Mouse (Mus musculus) CH12.LX (cell line): ENCODE data around the gene Hoxa7. TPM values are rescaled to one million over a fixed set of nuclear protein-coding genes. Genes with fewer than 3 reads are reported as not detected.

Experiments
- DNase-seq: peaks from one replicate; pipeline ENCODE4 v3.0.0-alpha.2; 2013; ENCODE audit errors: extremely low read depth
- H3K27ac ChIP-seq: 2 replicates; pipeline ENCODE4 v1.5.1; 2012; ENCODE audit warnings: low read depth, mild to moderate bottlenecking, control low read depth, moderate library complexity; ENCODE audit not compliant: insufficient read depth
- H3K27me3 ChIP-seq: replicated peaks from 2 replicates; pipeline ENCODE3; 2012; ENCODE audit warnings: inconsistent platforms
- H3K36me3 ChIP-seq, 2 experiments: replicated peaks in 1 of 2; 2 replicates each; pipeline versions ENCODE3 to v1.6.1; 2012; ENCODE audit warnings: inconsistent platforms in 1 of 2, low read length in 1 of 2, mild to moderate bottlenecking in 1 of 2, mixed read lengths in 1 of 2, moderate library complexity in 1 of 2; ENCODE audit not compliant: control insufficient read depth in 1 of 2, insufficient read depth in 1 of 2
- H3K4me1 ChIP-seq, 2 experiments: 2 replicates each; pipeline ENCODE4 v1.6.1; 2012; ENCODE audit warnings: inconsistent platforms in 1 of 2, moderate library complexity in 1 of 2; ENCODE audit not compliant: insufficient read depth in 2 of 2, control insufficient read depth in 1 of 2
- H3K4me2 ChIP-seq: 2 replicates; pipeline ENCODE4 v1.6.1; 2012; ENCODE audit warnings: low read depth, mild to moderate bottlenecking, control low read depth; ENCODE audit not compliant: poor library complexity, insufficient read depth, severe bottlenecking
- H3K4me3 ChIP-seq, 3 experiments: fragments of 150-350 bp in 1 of 3; sonication (generic) in 1 of 3; replicated peaks in 1 of 3; 2 replicates each; pipeline versions ENCODE3 to v1.5.1; 2011 to 2012; ENCODE audit warnings: low read depth in 2 of 3, low read length in 2 of 3, mild to moderate bottlenecking in 2 of 3, moderate library complexity in 2 of 3, control low read depth in 1 of 3, improper control_type of control experiment in 1 of 3, inconsistent platforms in 1 of 3, mixed read lengths in 1 of 3; ENCODE audit not compliant: poor library complexity in 1 of 3
- H3K79me2 ChIP-seq: replicated peaks from 2 replicates; pipeline ENCODE4 v1.6.1; 2012; ENCODE audit warnings: mild to moderate bottlenecking, moderate library complexity; ENCODE audit not compliant: control insufficient read depth, poor library complexity, insufficient read depth, severe bottlenecking; ENCODE audit errors: extremely low read depth
- H3K9ac ChIP-seq: 2 replicates; pipeline ENCODE4 v1.6.1; 2012; ENCODE audit warnings: low read depth, mild to moderate bottlenecking, control low read depth, moderate library complexity; ENCODE audit not compliant: insufficient read depth
- H3K9me3 ChIP-seq: replicated peaks from 2 replicates; pipeline ENCODE3; 2012; ENCODE audit warnings: low read length, inconsistent platforms, mixed read lengths
- BHLHE40 ChIP-seq: IDR thresholded peaks from 2 replicates; pipeline ENCODE4 v1.6.1; 2011; ENCODE audit warnings: mild to moderate bottlenecking, low read depth, low read length, improper control_type of control experiment
- CHD1 ChIP-seq: IDR thresholded peaks from 2 replicates; pipeline ENCODE4 v1.6.1; 2012; ENCODE audit warnings: low read depth, low read length, improper control_type of control experiment, inconsistent platforms
- CHD2 ChIP-seq: IDR thresholded peaks from 2 replicates; pipeline ENCODE4 v1.6.1; 2011; ENCODE audit warnings: low read length, improper control_type of control experiment
- CTCF ChIP-seq, 2 experiments: IDR thresholded peaks in 1 of 2; conservative IDR thresholded peaks in 1 of 2; 2 replicates each; pipeline ENCODE4 v1.5.1; 2011 to 2012; ENCODE audit warnings: low read depth in 2 of 2, low read length in 2 of 2, improper control_type of control experiment in 1 of 2, inconsistent platforms in 1 of 2, mild to moderate bottlenecking in 1 of 2, moderate library complexity in 1 of 2
- ELF1 ChIP-seq: IDR thresholded peaks from 2 replicates; pipeline ENCODE4 v1.6.1; 2014; ENCODE audit warnings: low read depth, mild to moderate bottlenecking, inconsistent platforms, low read length, improper control_type of control experiment
- ETS1 ChIP-seq: conservative IDR thresholded peaks from 2 replicates; pipeline ENCODE4 v1.6.1; 2012; ENCODE audit warnings: low read depth, mild to moderate bottlenecking, inconsistent platforms, low read length, improper control_type of control experiment, moderate library complexity
- HCFC1 ChIP-seq: IDR thresholded peaks from 2 replicates; pipeline ENCODE4 v1.6.1; 2012; ENCODE audit warnings: low read depth, mild to moderate bottlenecking, inconsistent platforms, low read length, improper control_type of control experiment
- IRF4 ChIP-seq: IDR thresholded peaks from 2 replicates; pipeline ENCODE4 v1.6.1; 2014; ENCODE audit warnings: low read depth, mild to moderate bottlenecking, inconsistent platforms, low read length, improper control_type of control experiment
- JUND ChIP-seq: conservative IDR thresholded peaks from 2 replicates; pipeline ENCODE4 v1.6.1; 2011; ENCODE audit warnings: low read depth, low read length, improper control_type of control experiment
- MAFK ChIP-seq: IDR thresholded peaks from 2 replicates; pipeline ENCODE4 v1.6.1; 2011; ENCODE audit warnings: low read length, improper control_type of control experiment; ENCODE audit not compliant: insufficient replicate concordance
- MAZ ChIP-seq: IDR thresholded peaks from 2 replicates; pipeline ENCODE4 v1.6.1; 2012; ENCODE audit warnings: low read depth, mild to moderate bottlenecking, inconsistent platforms, low read length, improper control_type of control experiment, moderate library complexity
- MXI1 ChIP-seq: IDR thresholded peaks from 2 replicates; pipeline ENCODE4 v1.6.1; 2011; ENCODE audit warnings: mild to moderate bottlenecking, low read depth, low read length, improper control_type of control experiment
- MYC ChIP-seq: IDR thresholded peaks from 2 replicates; pipeline ENCODE4 v1.6.1; 2011; ENCODE audit warnings: low read depth, mild to moderate bottlenecking, improper control_type of control experiment, low read length
- NELFE ChIP-seq: IDR thresholded peaks from 2 replicates; pipeline ENCODE4 v1.6.1; 2011; ENCODE audit warnings: low read depth, low read length, improper control_type of control experiment
- NRF1 ChIP-seq: IDR thresholded peaks from 2 replicates; pipeline ENCODE4 v1.6.1; 2014; ENCODE audit warnings: low read depth, mild to moderate bottlenecking, inconsistent platforms, low read length, improper control_type of control experiment, moderate library complexity
- PAX5 ChIP-seq: IDR thresholded peaks from 2 replicates; pipeline ENCODE4 v1.6.1; 2012; ENCODE audit warnings: low read length, inconsistent platforms, mixed read lengths
- POLR2A ChIP-seq: IDR thresholded peaks from 2 replicates; pipeline ENCODE4 v1.6.1; 2011; ENCODE audit warnings: low read depth, mild to moderate bottlenecking, improper control_type of control experiment, low read length
- POLR2AphosphoS2 ChIP-seq: IDR thresholded peaks from 2 replicates; pipeline ENCODE4 v1.6.1; 2011; ENCODE audit warnings: low read depth, low read length, improper control_type of control experiment
- RAD21 ChIP-seq: IDR thresholded peaks from 2 replicates; pipeline ENCODE4 v1.6.1; 2011; ENCODE audit warnings: low read depth, mild to moderate bottlenecking, low read length, improper control_type of control experiment, moderate library complexity
- RCOR1 ChIP-seq: conservative IDR thresholded peaks from 2 replicates; pipeline ENCODE4 v1.6.1; 2012; ENCODE audit warnings: low read depth, mild to moderate bottlenecking, inconsistent platforms, low read length, improper control_type of control experiment
- SIN3A ChIP-seq: IDR thresholded peaks from 2 replicates; pipeline ENCODE4 v1.6.1; 2012; ENCODE audit warnings: low read length, improper control_type of control experiment, inconsistent platforms
- SMC3 ChIP-seq: IDR thresholded peaks from 2 replicates; pipeline ENCODE4 v1.6.1; 2011; ENCODE audit warnings: low read depth, low read length, improper control_type of control experiment
- TBP ChIP-seq: conservative IDR thresholded peaks from 2 replicates; pipeline ENCODE4 v1.6.1; 2011; ENCODE audit warnings: low read depth, low read length, improper control_type of control experiment
- TCF12 ChIP-seq: IDR thresholded peaks from 2 replicates; pipeline ENCODE4 v1.6.1; 2014; ENCODE audit warnings: low read depth, mild to moderate bottlenecking, inconsistent platforms, low read length, improper control_type of control experiment
- UBTF ChIP-seq: IDR thresholded peaks from 2 replicates; pipeline ENCODE4 v1.6.1; 2012; ENCODE audit warnings: low read depth, mild to moderate bottlenecking, inconsistent platforms, low read length, improper control_type of control experiment, moderate library complexity
- USF1 ChIP-seq: IDR thresholded peaks from 2 replicates; pipeline ENCODE4 v1.6.1; 2014; ENCODE audit warnings: low read depth, mild to moderate bottlenecking, inconsistent platforms, low read length, improper control_type of control experiment
- USF2 ChIP-seq: conservative IDR thresholded peaks from 2 replicates; pipeline ENCODE4 v1.6.1; 2011; ENCODE audit warnings: low read depth, low read length, improper control_type of control experiment
- ZC3H11A ChIP-seq: IDR thresholded peaks from 2 replicates; pipeline ENCODE4 v1.6.1; 2012; ENCODE audit warnings: low read depth, mild to moderate bottlenecking, inconsistent platforms, low read length, improper control_type of control experiment
- ZKSCAN1 ChIP-seq: IDR thresholded peaks from 2 replicates; pipeline ENCODE4 v1.6.1; 2012; ENCODE audit warnings: low read depth, inconsistent platforms, low read length, improper control_type of control experiment, borderline replicate concordance
- ZMIZ1 ChIP-seq: IDR thresholded peaks from 2 replicates; pipeline ENCODE4 v1.6.1; 2012; ENCODE audit warnings: low read depth, mild to moderate bottlenecking, inconsistent platforms, low read length, improper control_type of control experiment
- ZNF384 ChIP-seq: IDR thresholded peaks from 2 replicates; pipeline ENCODE4 v1.6.1; 2012; ENCODE audit warnings: low read depth, low read length, improper control_type of control experiment, inconsistent platforms
- dilution Hi-C: fragments of 300-500 bp; cut with MboI; formaldehyde crosslinking; loops from 2 replicates; pipeline ENCODE4 v1.14.3; 2020; ENCODE audit warnings: low sequenced_read_pairs; ENCODE audit not compliant: extremely low pct_unique_long_range_greater_than_20kb, extremely low pct_ligation_motif_present
- in situ Hi-C: fragments of 300-500 bp; cut with MboI; formaldehyde crosslinking; loops from 3 replicates; pipeline ENCODE4 v1.14.3; 2019; ENCODE audit warnings: low sequenced_read_pairs, low pct_ligation_motif_present, low pct_unique_long_range_greater_than_20kb, mixed read lengths
- polyA plus RNA-seq: library from polyadenylated mRNA; unstranded; fragments of >175 nt; gene quantifications from 2 replicates; pipeline ENCODE4 v1.2.1, GENCODE M21; 2012; ENCODE audit warnings: low read depth; ENCODE audit not compliant: insufficient read length
- total RNA-seq, 2 experiments: library from RNA; depleted of rRNA; stranded (reverse); fragments of 300-350 nt in 1 of 2; fragments of >200 nt in 1 of 2; gene quantifications; 2 replicates each; pipeline ENCODE4 v1.2.3; 2012 to 2014

Gene Hoxa7
- total and polyA plus RNA-seq, 3 experiments: 1.0 to 1.4 (median 1.1) TPM

GRCm38 (mm10) chr6:52203371-52204049 lies 18.1 kb downstream of the Hoxa7 start:
- no peak for DNase-seq
- peaks cover 44% of the 10 kb centered on the region for H3K9me3 ChIP-seq
- dilution Hi-C loops: no loop called here
- TF ChIP-seq MXI1 (no peak), CHD2 (no peak), SMC3 (no peak), CTCF (conservative IDR thresholded peaks at IDR 0.05 in 1 of 2, IDR thresholded peaks at IDR 0.05 in 1 of 2; ENCODE audit: low read depth in 2 of 2, low read length in 2 of 2) (no peak), HCFC1 (no peak), MAZ (no peak), RCOR1 (no peak), MAFK (no peak), USF2 (no peak), POLR2AphosphoS2 (no peak), JUND (no peak), BHLHE40 (no peak), NRF1 (no peak), RAD21 (no peak), POLR2A (no peak), NELFE (no peak), MYC (no peak), ETS1 (no peak)
- TF ChIP-seq, all 38 proteins: peak for 0
- no peak overlapping the region for H3K4me3 ChIP-seq
- no peak overlapping the region for H3K9ac ChIP-seq
- no peaks in the 10 kb centered on the region for H3K4me1 ChIP-seq
- in situ Hi-C loops: loop anchor here (25.0 kb wide), 1 partner anchor 191 kb away; the partner anchor contains the start of gene Skap2
- H3K79me2 ChIP-seq: no peaks in the 10 kb centered on the region
- H3K27me3 ChIP-seq: no peaks in the 10 kb centered on the region
- no peak overlapping the region for H3K27ac ChIP-seq
- H3K4me2 ChIP-seq: no peak overlapping the region
- peaks cover 23 to 49% of the 10 kb centered on the region in 2 experiments for H3K36me3 ChIP-seq

DNA sequence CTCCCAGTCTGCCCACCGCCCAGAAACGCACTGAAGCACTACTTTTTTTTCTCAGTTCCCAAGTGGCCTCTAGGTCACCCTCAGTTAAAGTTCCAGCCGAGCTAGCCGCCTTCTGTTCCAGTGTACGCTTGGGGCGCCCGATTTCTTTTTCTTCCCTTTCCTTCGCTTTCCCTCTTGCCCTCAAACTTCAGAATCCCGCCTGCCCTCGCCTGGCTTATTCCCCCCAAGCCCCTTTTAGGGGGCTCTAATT lies 18.6 kb downstream of the Hoxa7 start:
- Histone ChIP-seq H3K27ac (no peak overlapping the region), H3K79me2 (no peaks in the 10 kb centered on the region), H3K4me1 (0 out of 4 replicates have a peak, but pooled peaks cover 0 to under 1% of the 10 kb centered on the region in 2 experiments), H3K9ac (no peak overlapping the region), H3K27me3 (no peaks in the 10 kb centered on the region), H3K9me3 (peaks cover 39% of the 10 kb centered on the region), H3K4me3 (no peak overlapping the region), H3K36me3 (peaks cover 23 to 45% of the 10 kb centered on the region in 2 experiments), H3K4me2 (no peak overlapping the region)
- DNase-seq: no peak
- in situ Hi-C loops: loop anchor here (25.0 kb wide), 1 partner anchor 191 kb away; the partner anchor contains the start of gene Skap2
- dilution Hi-C loops: no loop called here
- TF ChIP-seq SIN3A (no peak), MAZ (no peak), CTCF (conservative IDR thresholded peaks at IDR 0.05 in 1 of 2, IDR thresholded peaks at IDR 0.05 in 1 of 2; ENCODE audit: low read depth in 2 of 2, low read length in 2 of 2) (no peak), ZKSCAN1 (no peak), RCOR1 (no peak), PAX5 (no peak), ELF1 (no peak), USF1 (no peak), NELFE (no peak), UBTF (no peak), JUND (no peak), IRF4 (no peak), ZMIZ1 (no peak), TBP (no peak), TCF12 (no peak), ZC3H11A (no peak), ZNF384 (no peak), RAD21 (no peak), CHD1 (no peak), SMC3 (no peak)
